Mouse (Mus musculus) cerebellum, postnatal 25 days (tissue): Measurements from ENCODE around the gene Svopl.

Experiments used
- DNase-seq, 2 experiments: peaks; one replicate each; pipeline ENCODE4 v3.0.0; 2021; ENCODE audit warnings: mixed read lengths in 2 of 2

Svopl gene

DNA sequence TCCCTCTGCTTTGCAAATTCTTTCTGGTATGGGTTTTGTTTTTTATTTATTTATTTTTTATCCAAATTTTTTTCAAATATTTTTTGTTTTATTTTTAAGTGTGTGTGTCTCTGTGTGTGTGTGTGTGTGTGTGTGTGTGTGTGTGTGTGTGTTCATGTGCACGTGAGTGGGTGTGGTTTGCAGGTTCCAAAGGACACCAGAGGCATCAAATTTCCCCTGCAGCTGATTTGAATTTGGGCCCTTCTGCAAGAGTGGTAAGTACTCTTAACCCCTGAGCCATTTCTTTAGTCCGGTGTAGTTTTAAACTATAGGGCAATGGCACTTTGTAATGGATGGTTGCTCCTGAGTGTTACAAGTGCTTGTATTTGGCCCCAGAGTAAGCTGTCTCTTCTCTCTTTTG, 18.6 kb downstream of the Svopl start:
- no peak for DNase-seq

DNA sequence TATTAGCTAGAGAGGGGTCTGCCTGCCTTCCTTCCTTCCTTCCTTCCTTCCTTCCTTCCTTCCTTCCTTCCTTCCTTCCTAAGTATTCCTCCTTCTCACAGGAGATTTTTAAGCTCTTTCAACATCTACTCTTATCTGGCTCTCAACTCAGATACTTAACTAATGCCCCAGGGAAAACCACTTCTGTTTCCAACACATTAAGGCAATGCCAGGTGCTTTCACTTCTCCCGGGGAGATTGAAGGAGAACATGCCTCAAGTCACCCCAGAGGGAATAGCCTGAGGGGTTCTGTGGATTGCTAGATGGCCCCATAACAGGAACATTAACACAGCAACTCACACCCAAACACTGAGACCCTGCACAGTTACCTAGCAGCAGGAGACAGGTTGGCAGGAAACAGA, 19.0 kb downstream of the Svopl start:
- DNase-seq = no peak

DNA sequence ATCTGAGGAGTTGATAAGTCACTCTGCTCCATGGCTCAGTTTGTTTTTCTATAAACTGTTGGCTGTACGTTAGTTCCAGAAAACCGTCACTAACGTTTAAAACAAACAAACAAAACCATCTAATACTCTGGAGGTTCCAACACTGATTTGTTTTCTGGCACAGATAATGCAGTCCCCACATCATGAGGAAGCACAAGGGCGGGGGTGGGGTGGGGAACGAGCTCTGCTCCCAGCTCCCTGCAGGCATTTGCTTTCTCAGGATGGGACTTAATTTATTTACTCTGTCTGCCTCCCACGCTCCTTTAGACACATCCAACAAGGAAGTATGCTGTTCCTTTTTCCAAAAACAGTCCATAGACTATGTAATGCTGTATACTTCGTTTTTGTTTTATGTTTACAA, 23.5 kb downstream of the Svopl start:
- DNase-seq = no peak

DNA sequence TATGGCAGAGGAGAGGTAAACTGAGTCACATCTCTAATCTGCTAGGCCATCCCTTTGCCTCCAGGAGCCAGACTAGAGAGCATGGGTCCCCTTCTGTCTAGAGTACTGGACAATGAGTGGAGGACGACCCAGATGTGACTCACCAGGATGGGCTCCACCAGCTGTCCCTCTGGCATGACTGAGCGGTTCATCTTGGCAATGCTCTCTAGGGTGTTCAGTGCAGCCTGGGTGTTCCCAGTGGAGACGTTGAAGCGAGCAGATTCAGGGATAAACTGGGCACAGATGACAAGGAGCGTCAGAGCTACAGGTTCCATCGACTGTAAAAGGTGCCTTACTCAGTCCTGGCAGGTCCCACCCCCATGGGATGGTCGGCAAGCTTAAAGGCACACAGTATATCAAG, 25.4 kb downstream of the Svopl start:
- DNase-seq = no peak

GRCm38 (mm10) chr6:38012829-38013228, 34.0 kb downstream of the Svopl start:
- DNase-seq = no peak

DNA sequence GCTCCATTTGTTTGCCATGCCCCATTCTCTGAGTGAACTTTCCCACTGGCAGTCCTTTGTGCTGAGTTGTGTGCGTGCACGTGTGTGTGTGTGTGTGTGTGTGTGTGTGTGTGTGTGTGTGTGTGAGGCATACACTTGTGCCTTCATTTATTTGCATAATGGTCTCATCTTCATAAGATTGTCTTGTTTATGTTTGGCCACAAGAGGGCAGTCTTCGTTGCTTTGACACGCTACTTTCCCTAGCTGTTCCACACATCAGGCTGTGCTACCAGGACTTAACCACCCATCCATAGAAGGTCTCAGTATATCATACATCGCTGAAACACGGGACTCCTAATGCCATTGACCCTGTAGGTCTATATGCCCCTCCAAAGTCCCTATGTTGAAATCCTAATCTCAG, 39.3 kb downstream of the Svopl start:
- peak; percentile 32 to 58 for DNase-seq

DNA sequence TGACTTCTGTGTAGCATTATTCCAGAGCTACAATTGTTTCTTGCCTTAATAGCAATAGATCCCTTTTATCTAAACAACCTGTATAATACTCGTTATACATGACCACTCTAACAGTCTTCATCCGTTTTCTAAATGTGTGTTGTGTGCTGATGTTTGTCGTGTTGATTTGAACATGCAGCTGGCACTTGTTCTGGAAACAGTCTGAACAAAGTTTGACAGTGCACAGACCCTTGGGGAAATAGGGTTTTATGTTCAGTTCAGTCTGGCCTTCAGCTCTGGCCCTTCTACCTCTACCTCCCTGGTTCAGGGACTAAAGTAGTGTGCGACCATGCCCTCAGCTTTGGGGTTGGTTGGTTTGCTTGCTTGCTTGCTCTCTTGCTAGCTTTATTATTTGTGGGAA, 79.4 kb downstream of the Svopl start:
- no peak for DNase-seq

DNA sequence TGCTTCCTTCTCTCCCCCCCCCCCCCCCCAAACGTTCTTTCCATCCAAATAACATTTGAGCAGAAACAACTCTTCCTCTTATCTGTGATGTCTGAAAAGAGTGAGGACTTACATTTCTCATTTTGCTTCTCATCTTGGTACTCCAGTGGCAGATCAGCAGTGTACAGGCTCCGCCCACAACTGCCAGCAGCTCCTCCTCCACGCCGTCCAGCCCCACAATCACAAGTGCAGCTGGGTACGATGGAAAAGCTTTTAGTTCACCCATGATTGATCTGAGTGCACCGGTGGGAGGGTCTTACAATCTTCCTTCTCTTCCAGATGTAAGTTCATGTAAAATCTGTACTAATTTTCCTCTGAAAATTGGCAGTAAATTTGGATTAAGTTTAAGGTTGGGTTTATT, 95.5 kb downstream of the Svopl start:
- DNase-seq = no peak

DNA sequence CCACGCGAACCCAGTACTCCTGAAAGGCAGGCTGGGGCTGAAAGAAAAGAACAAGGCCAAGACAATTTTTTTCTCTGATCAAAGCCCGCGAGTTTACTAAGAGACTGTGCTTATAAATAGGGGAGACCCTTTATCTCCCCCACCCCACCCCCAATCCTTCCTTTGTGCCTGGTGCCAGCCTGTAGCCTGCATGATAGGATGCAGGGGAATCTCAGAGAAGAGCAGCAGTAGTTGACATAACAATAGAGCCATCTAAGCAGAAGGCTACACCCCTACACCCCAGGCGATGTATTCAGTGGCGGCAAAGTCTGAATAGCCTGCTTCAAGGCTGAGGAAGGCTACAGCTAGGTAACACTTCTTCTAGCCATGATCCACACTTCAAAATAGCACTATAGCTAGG, 110.3 kb downstream of the Svopl start:
- DNase-seq = no peak
